Comparison of ENCODE assay signal across 9 mouse cellular contexts in the genomic region with DNA sequence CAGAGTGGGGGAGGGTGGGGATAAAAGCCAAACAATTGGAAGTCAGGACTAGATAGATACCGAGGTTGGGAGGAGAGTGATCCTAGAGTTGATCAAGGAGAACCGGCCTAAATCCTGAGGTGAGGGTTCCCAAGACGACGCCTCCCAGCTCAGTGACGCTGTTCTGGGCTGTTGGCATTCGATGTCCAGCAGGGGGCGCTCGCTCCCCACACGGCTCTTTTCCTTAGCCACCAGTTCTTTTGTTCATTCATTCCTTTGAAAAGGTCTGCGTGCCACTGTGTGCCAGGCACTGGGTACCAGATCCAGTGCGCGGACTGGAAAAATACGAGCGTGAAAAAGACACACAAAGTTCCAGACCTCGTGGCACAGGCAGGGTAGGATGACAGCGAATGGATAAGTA. TPM values are rescaled to one million over a fixed set of nuclear protein-coding genes. Genes with fewer than 3 reads are reported as not detected.
DNase-seq lines count a peak whose midpoint lies in the region; ATAC-seq lines count a peak whose summit lies in the region.
"Had no signal": no experiment of that assay in that cellular context is flagged by ENCODE, and none has a peak within 500 bp of the region (broad histone marks: within the 10 kb centered on the region; RNA-seq: fewer than 3 reads in every experiment).

No protein-coding gene starts in this region.

- DNase-seq in NIH3T3 (ENCODE audit: low read depth), result peak; percentile 84
- peak; percentile 82 for DNase-seq in cerebellum, adult 8-10 months
- DNase-seq in induced T-regulatory cell, adult 2 months (ENCODE audit: low read depth), result peak; percentile 92
- DNase-seq in left cerebral cortex, adult 11 months (ENCODE audit: low spot score), result peak; percentile 63
- DNase-seq in right cerebral cortex, postnatal 10 days (ENCODE audit: low spot score in 2 of 2), result peak; percentile 81 to 88
- peak; percentile 68 for DNase-seq in urinary bladder, adult 2 months (ENCODE audit: low spot score)

- peak; percentile 82 for ATAC-seq in frontal cortex, adult (ENCODE audit: low TSS enrichment)
- ATAC-seq in megakaryocyte, adult 5-6 weeks (ENCODE audit: poor library complexity, severe bottlenecking), result peak; percentile 84

RNA-seq across cellular contexts. Expression of gene Lin28a, which starts 17.3 kb away (rescaled TPM):
- total RNA-seq in megakaryocyte, adult 5-6 weeks (2015), result 4.8 TPM in 2 replicates
- total RNA-seq in megakaryocyte, adult 5-6 weeks (2017), result 30.8 and 36.5 TPM in 2 replicates
- polyA plus RNA-seq in urinary bladder, adult 2 months (2012; rRNA removed), result not detected in 2 replicates
- polyA plus RNA-seq: limb, embryonic 15.5 days had no signal

RNA-seq across cellular contexts. Expression of gene Zfp683, which starts 17.7 kb away (rescaled TPM):
- total RNA-seq in megakaryocyte, adult 5-6 weeks (2015), result 0.20 and 0.66 TPM in 2 replicates
- not detected in 2 replicates for total RNA-seq in megakaryocyte, adult 5-6 weeks (2017)
- polyA plus RNA-seq in urinary bladder, adult 2 months (2012; rRNA removed), result 0.37 and 0.44 TPM in 2 replicates
- polyA plus RNA-seq: limb, embryonic 15.5 days had no signal

RNA-seq across cellular contexts. Expression of gene Crybg2, which starts 24.7 kb away (rescaled TPM):
- 1.1 and 1.9 TPM in 2 replicates for total RNA-seq in megakaryocyte, adult 5-6 weeks (2015)
- total RNA-seq in megakaryocyte, adult 5-6 weeks (2017), result 0.04 and 0.15 TPM in 2 replicates
- polyA plus RNA-seq in urinary bladder, adult 2 months (2012; rRNA removed), result 11.8 and 17.7 TPM in 2 replicates

RNA-seq across cellular contexts. Expression of gene Dhdds, which starts 35.2 kb away (rescaled TPM):
- total RNA-seq in megakaryocyte, adult 5-6 weeks (2015), result 26.6 and 28.9 TPM in 2 replicates
- 17.9 and 24.0 TPM in 2 replicates for total RNA-seq in megakaryocyte, adult 5-6 weeks (2017)
- polyA plus RNA-seq in urinary bladder, adult 2 months (2012; rRNA removed), result 35.0 and 35.6 TPM in 2 replicates

RNA-seq across cellular contexts. Expression of gene Cd52, which starts 58.9 kb away (rescaled TPM):
- 2,426 and 2,524 TPM in 2 replicates for total RNA-seq in megakaryocyte, adult 5-6 weeks (2015)
- total RNA-seq in megakaryocyte, adult 5-6 weeks (2017), result 3,236 and 3,524 TPM in 2 replicates
- polyA plus RNA-seq in urinary bladder, adult 2 months (2012; rRNA removed), result 31.3 and 32.6 TPM in 2 replicates

Comparison
In these comparisons a context has a peak if more than half of its experiments do, and no peak if none do; other contexts are left out.
1. Peak in every context shown above with its lines: DNase-seq and ATAC-seq.